Mouse (Mus musculus): Measurements from ENCODE around the gene Cdk7. TPM values are rescaled to one million over a fixed set of nuclear protein-coding genes. Genes with fewer than 3 reads are reported as not detected.

The Cdk7 gene
- polyA plus RNA-seq, 1 experiment, result 0.42 TPM

DNA sequence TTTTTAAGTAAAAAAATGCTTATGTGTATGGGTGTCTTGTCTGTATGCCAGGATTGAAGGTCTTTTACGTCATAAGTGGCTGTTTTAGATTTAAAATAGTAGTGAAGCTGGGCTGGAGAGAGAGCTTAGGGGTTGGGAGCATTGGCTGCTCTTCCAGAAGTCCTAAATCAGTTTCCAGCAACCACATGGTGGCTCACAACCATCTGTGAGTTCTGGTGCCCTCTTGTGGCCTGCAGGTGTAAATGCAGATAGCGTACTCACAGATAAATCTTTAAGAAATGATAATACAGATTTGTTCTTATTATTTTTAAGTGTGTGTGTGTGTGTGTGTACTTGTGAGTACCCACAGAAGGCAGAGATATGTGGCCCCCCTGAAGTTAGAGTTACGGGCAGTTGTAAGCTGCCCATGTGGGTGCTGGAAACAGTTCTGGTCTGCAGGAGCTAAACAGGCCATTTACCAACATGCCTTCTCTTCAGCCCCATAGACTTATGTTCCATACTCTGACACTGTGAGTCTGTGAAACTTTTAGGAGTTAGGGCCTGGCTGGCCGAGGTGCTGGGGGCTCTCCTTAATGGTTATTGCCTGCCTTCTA, 70.8 kb downstream of the Cdk7 start:
- TF ChIP-seq GATA1 (IDR thresholded peaks at IDR 0.05; ENCODE audit: low read length) (no peak), TAL1 (IDR thresholded peaks at IDR 0.05; ENCODE audit: low read length) (no peak)
- H3K36me3 ChIP-seq (ENCODE audit: control insufficient read depth), result peaks cover 43% of the 10 kb centered on the region
- H3K4me3 ChIP-seq (replicated peaks), result no peak overlapping the region

DNA sequence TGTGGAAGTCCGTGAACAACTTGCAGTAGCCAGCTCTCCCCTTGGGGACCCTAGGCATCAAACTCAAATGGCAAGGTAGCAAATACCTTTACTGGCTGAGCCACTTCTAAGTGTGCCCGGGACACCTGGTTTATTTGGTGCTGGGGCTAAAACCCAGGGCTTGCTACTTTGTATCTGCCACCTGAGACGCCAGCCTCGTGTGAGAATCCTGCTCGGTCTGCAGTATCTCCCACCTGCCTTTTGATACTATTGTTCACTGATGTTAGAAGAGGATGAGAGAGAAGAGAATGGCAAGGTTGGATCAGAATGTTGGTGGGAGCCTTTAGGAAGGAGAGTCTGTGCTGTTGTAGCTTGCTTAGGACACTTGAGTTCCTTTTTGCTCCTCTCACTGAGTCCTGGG, 72.6 kb downstream of the Cdk7 start:
- Histone ChIP-seq H3K27me3 (ENCODE audit: control insufficient read depth) (no peaks in the 10 kb centered on the region), H3K4me1 (ENCODE audit: control insufficient read depth) (peaks cover 11% of the 10 kb centered on the region), H3K4me3 (replicated peaks) (no peak overlapping the region), H3K36me3 (ENCODE audit: control insufficient read depth) (peaks cover 44% of the 10 kb centered on the region), H3K9me3 (ENCODE audit: control insufficient read depth, low read length) (no peaks in the 10 kb centered on the region)
- no peak for TF ChIP-seq GATA1 (IDR thresholded peaks at IDR 0.05; ENCODE audit: low read length)
- no peak for TF ChIP-seq TAL1 (IDR thresholded peaks at IDR 0.05; ENCODE audit: low read length)

More for the DNA sequence above, 70.8 kb downstream of the Cdk7 start:
- H3K4me1 ChIP-seq (ENCODE audit: control insufficient read depth), result peaks cover 3% of the 10 kb centered on the region
- no peaks in the 10 kb centered on the region for H3K9me3 ChIP-seq (ENCODE audit: control insufficient read depth, low read length)
- no peaks in the 10 kb centered on the region for H3K27me3 ChIP-seq (ENCODE audit: control insufficient read depth)

Other genes starting within 250 kb of the Cdk7 start
- 0.46 and 1.3 TPM in 2 replicates for gene Gtf2h2, start 238.4 kb downstream of the Cdk7 start, polyA plus RNA-seq (2012)
- not detected in 2 replicates for gene Ocln, start 178.2 kb downstream of the Cdk7 start, polyA plus RNA-seq (2012)
- not detected in 2 replicates for gene Marveld2, start 114.0 kb downstream of the Cdk7 start, polyA plus RNA-seq (2012)
- gene Ak6, start 80.0 kb downstream of the Cdk7 start, polyA plus RNA-seq (2012), result 1.3 and 2.1 TPM in 2 replicates
- gene Rad17, start 79.9 kb downstream of the Cdk7 start, polyA plus RNA-seq (2012), result 1.4 TPM in 2 replicates
- gene Taf9, start 79.4 kb downstream of the Cdk7 start, polyA plus RNA-seq (2012), result 1.3 and 2.1 TPM in 2 replicates
- not detected in 2 replicates for gene Ccdc125, start 61.2 kb downstream of the Cdk7 start, polyA plus RNA-seq (2012)
- 19.3 and 24.9 TPM in 2 replicates for gene Mrps36, start 13.7 kb upstream of the Cdk7 start, polyA plus RNA-seq (2012)
- 4.0 and 4.3 TPM in 2 replicates for gene Cenph, start 45.0 kb upstream of the Cdk7 start, polyA plus RNA-seq (2012)
- gene Ccnb1, start 55.6 kb upstream of the Cdk7 start, polyA plus RNA-seq (2012), result 0.67 and 1.6 TPM in 2 replicates
- 0.15 TPM in 2 replicates for gene Slc30a5, start 102.5 kb upstream of the Cdk7 start, polyA plus RNA-seq (2012)